Mouse (Mus musculus) MEL (cell line): ENCODE measurements around the gene Adamtsl4. TPM values are rescaled to one million over a fixed set of nuclear protein-coding genes. Genes with fewer than 3 reads are reported as not detected.

ENCODE experiments used
- DNase-seq: peaks from one replicate; pipeline ENCODE4 v3.0.0; 2011; ENCODE audit warnings: low read depth, low spot score
- H3K27ac ChIP-seq: 2 replicates; pipeline ENCODE4 v1.5.1; 2012; ENCODE audit warnings: low read depth, mild to moderate bottlenecking, control low read depth, low read length, moderate library complexity; ENCODE audit not compliant: control insufficient read depth
- H3K27me3 ChIP-seq, 2 experiments: fragments of 150-350 bp in 1 of 2; sonication (generic) in 1 of 2; 2 replicates each; pipeline ENCODE4 v1.6.1; 2012; ENCODE audit warnings: low read length in 2 of 2, mild to moderate bottlenecking in 2 of 2, improper control_type of control experiment in 1 of 2, moderate library complexity in 1 of 2; ENCODE audit not compliant: insufficient read depth in 2 of 2, control insufficient read depth in 1 of 2
- H3K36me3 ChIP-seq, 2 experiments: 2 replicates each; pipeline ENCODE4 v1.6.1; 2012 to 2014; ENCODE audit warnings: low read length in 2 of 2, improper control_type of control experiment in 1 of 2, inconsistent platforms in 1 of 2, mild to moderate bottlenecking in 1 of 2; ENCODE audit not compliant: insufficient read depth in 2 of 2, control insufficient read depth in 1 of 2
- H3K4me1 ChIP-seq, 2 experiments: fragments of 150-350 bp in 1 of 2; sonication (generic) in 1 of 2; 2 replicates each; pipeline ENCODE4 v1.6.1; 2012; ENCODE audit warnings: low read length in 2 of 2, improper control_type of control experiment in 1 of 2, mild to moderate bottlenecking in 1 of 2; ENCODE audit not compliant: insufficient read depth in 2 of 2, control insufficient read depth in 1 of 2
- H3K4me3 ChIP-seq, 2 experiments: fragments of 150-350 bp in 1 of 2; sonication (generic) in 1 of 2; 2 replicates each; pipeline ENCODE4 v1.5.1; 2012; ENCODE audit warnings: low read depth in 2 of 2, low read length in 2 of 2, mild to moderate bottlenecking in 2 of 2, moderate library complexity in 2 of 2, control low read depth in 1 of 2, improper control_type of control experiment in 1 of 2; ENCODE audit not compliant: control insufficient read depth in 1 of 2, insufficient read depth in 1 of 2
- H3K79me2 ChIP-seq: 2 replicates; pipeline ENCODE4 v1.6.1; 2012; ENCODE audit warnings: mild to moderate bottlenecking, low read length, moderate library complexity; ENCODE audit not compliant: control insufficient read depth, poor library complexity, insufficient read depth
- H3K9ac ChIP-seq: 2 replicates; pipeline ENCODE4 v1.6.1; 2012; ENCODE audit warnings: low read depth, mild to moderate bottlenecking, control low read depth, low read length, moderate library complexity; ENCODE audit not compliant: control insufficient read depth, poor library complexity, severe bottlenecking
- H3K9me3 ChIP-seq: fragments of 150-350 bp; sonication (generic); replicated peaks from 2 replicates; pipeline ENCODE4 v1.6.1; 2012; ENCODE audit warnings: mild to moderate bottlenecking, low read length, improper control_type of control experiment, moderate library complexity; ENCODE audit not compliant: insufficient read depth
- CTCF ChIP-seq, 3 experiments: IDR thresholded peaks in 2 of 3; conservative IDR thresholded peaks in 1 of 3; 2 replicates each; pipeline ENCODE4 v1.5.1; 2011 to 2012; ENCODE audit warnings: low read length in 3 of 3, low read depth in 2 of 3, mild to moderate bottlenecking in 2 of 3, improper control_type of control experiment in 1 of 3, inconsistent platforms in 1 of 3, mixed read lengths in 1 of 3, moderate library complexity in 1 of 3; ENCODE audit not compliant: control insufficient read depth in 1 of 3, insufficient read depth in 1 of 3, poor library complexity in 1 of 3, severe bottlenecking in 1 of 3
- ETS1 ChIP-seq: IDR thresholded peaks from 2 replicates; pipeline ENCODE4 v1.6.1; 2012; ENCODE audit warnings: low read depth, mild to moderate bottlenecking, inconsistent platforms, low read length, improper control_type of control experiment, moderate library complexity
- MEF2A ChIP-seq: IDR thresholded peaks from 2 replicates; pipeline ENCODE4 v1.6.1; 2014; ENCODE audit warnings: low read depth, mild to moderate bottlenecking, inconsistent platforms, low read length, improper control_type of control experiment; ENCODE audit not compliant: poor library complexity, insufficient replicate concordance, severe bottlenecking; ENCODE audit errors: extremely low read depth
- MYB ChIP-seq: IDR thresholded peaks from 2 replicates; pipeline ENCODE4 v1.6.1; 2011; ENCODE audit warnings: mild to moderate bottlenecking, low read depth, low read length, improper control_type of control experiment
- TBP ChIP-seq: IDR thresholded peaks from 2 replicates; pipeline ENCODE4 v1.8.0; 2011; ENCODE audit warnings: low read depth, low read length, improper control_type of control experiment
- UBTF ChIP-seq: IDR thresholded peaks from 2 replicates; pipeline ENCODE4 v1.6.1; 2012; ENCODE audit warnings: low read depth, mild to moderate bottlenecking, inconsistent platforms, low read length, improper control_type of control experiment, moderate library complexity, borderline replicate concordance; ENCODE audit not compliant: insufficient read depth
- ZC3H11A ChIP-seq: IDR thresholded peaks from 2 replicates; pipeline ENCODE4 v1.6.1; 2012; ENCODE audit warnings: low read depth, mild to moderate bottlenecking, inconsistent platforms, low read length, improper control_type of control experiment
- ZNF384 ChIP-seq: IDR thresholded peaks from 2 replicates; pipeline ENCODE4 v1.6.1; 2012; ENCODE audit warnings: low read depth, mild to moderate bottlenecking, inconsistent platforms, low read length, improper control_type of control experiment
- polyA plus RNA-seq, 2 experiments: library from polyadenylated mRNA; stranded (reverse) in 1 of 2; unstranded in 1 of 2; fragments of >175 nt in 1 of 2; fragments of >200 nt in 1 of 2; gene quantifications; 2 replicates each; pipeline versions ENCODE4 v1.2.1 to v1.2.4; 2012; ENCODE audit warnings: low replicate concordance in 2 of 2, low read depth in 1 of 2; ENCODE audit not compliant: insufficient read length in 2 of 2, insufficient read depth in 1 of 2, missing spikeins in 1 of 2
- total RNA-seq: library from RNA; depleted of rRNA; stranded (reverse); fragments of 300-350 nt; gene quantifications from 2 replicates; pipeline ENCODE4 v1.2.3, GENCODE M21; 2012

Gene Adamtsl4
- total and polyA plus RNA-seq, 3 experiments: 0.27 to 0.88 TPM; not detected in 1

- TF ChIP-seq ETS1 (peak; percentile 33; the same call in 1 of the 2 replicates), MEF2A (no peak), MYB (0 out of 2 replicates have a peak, but pooled peaks have one; percentile 14)
Measured at GRCm38 (mm10) chr3:95676745-95677419, 10.8 kb downstream of the Adamtsl4 start (continued).

GRCm38 (mm10) chr3:95675301-95676092 lies 12.2 kb downstream of the Adamtsl4 start:
- Histone ChIP-seq H3K79me2 (peaks cover 22% of the 10 kb centered on the region), H3K9me3 (no peaks in the 10 kb centered on the region), H3K36me3 (peaks cover 0 to 47% of the 10 kb centered on the region in 2 experiments; a peak in 2 of 4 replicates), H3K27me3 (no peaks in the 10 kb centered on the region), H3K4me3 (no peak overlapping the region), H3K9ac (peak overlapping the region; percentile 71), H3K27ac (peak overlapping the region; percentile 95), H3K4me1 (peaks cover 36 to 53% of the 10 kb centered on the region in 2 experiments)
- peak; percentile 95 for DNase-seq
- TF ChIP-seq CTCF (IDR thresholded peaks at IDR 0.05 in 2 of 3, conservative IDR thresholded peaks at IDR 0.05 in 1 of 3; ENCODE audit: control insufficient read depth in 1 of 3, insufficient read depth in 1 of 3, low read depth in 2 of 3, low read length in 3 of 3, poor library complexity in 1 of 3, severe bottlenecking in 1 of 3) (peak in 1 of 3 experiments; percentile 100; a peak in 2 of 6 replicates), ZNF384 (no peak), UBTF (peak; percentile 18; the same call in 1 of the 2 replicates), TBP (0 out of 2 replicates have a peak, but pooled peaks have one; percentile 27)

GRCm38 (mm10) chr3:95674812-95675211 lies 12.9 kb downstream of the Adamtsl4 start:
- H3K79me2 ChIP-seq: peaks cover 24% of the 10 kb centered on the region
- peak overlapping the region; percentile 71 for H3K9ac ChIP-seq
- H3K36me3 ChIP-seq: peaks cover 0 to 47% of the 10 kb centered on the region in 2 experiments; a peak in 2 of 4 replicates
- H3K9me3 ChIP-seq: no peaks in the 10 kb centered on the region
- no peak overlapping the region for H3K4me3 ChIP-seq
- no peaks in the 10 kb centered on the region for H3K27me3 ChIP-seq
- peaks cover 36 to 53% of the 10 kb centered on the region in 2 experiments for H3K4me1 ChIP-seq
- peak; percentile 73 for DNase-seq
- TF ChIP-seq UBTF (peak; percentile 93; the same call in 1 of the 2 replicates), TBP (peak; percentile 49; the same call in 1 of the 2 replicates), ZC3H11A (no peak)
- TF ChIP-seq, all 39 proteins: peak for 2
- peak overlapping the region; percentile 95 for H3K27ac ChIP-seq
